In genomic region chr11:79140511-79140888, GRCm38 (mm10) we compare ENCODE assay signal across 24 mouse cellular contexts. TPM values are rescaled to one million over a fixed set of nuclear protein-coding genes. Genes with fewer than 3 reads are reported as not detected.
A peak's percentile ranks its signal among the peaks of the same experiment; 100 is the strongest.
DNase-seq lines count a peak whose midpoint lies in the region; ATAC-seq and TF ChIP-seq lines count a peak whose summit lies in the region.
"Had no signal": no experiment of that assay in that cellular context is flagged by ENCODE, and none has a peak within 500 bp of the region (broad histone marks: within the 10 kb centered on the region; RNA-seq: fewer than 3 reads in every experiment).

No protein-coding gene starts in this region.

- H3K4me1 ChIP-seq in heart, embryonic 12.5 days (replicated peaks) = peaks cover 73% of the 10 kb centered on the region
- H3K4me1 ChIP-seq in heart, embryonic 15.5 days (replicated peaks) = peaks cover 63% of the 10 kb centered on the region
- H3K4me1 ChIP-seq in lung, embryonic 14.5 days (ENCODE audit: insufficient read depth) = peaks cover 42% of the 10 kb centered on the region
- H3K4me1 ChIP-seq in bone marrow, adult 2 months (ENCODE audit: control insufficient read depth, insufficient read depth, low read length) = peaks cover 10% of the 10 kb centered on the region

- DNase-seq in heart, postnatal 25 days (ENCODE audit: low spot score) = no peak
- DNase-seq in heart, postnatal 36 days = no peak
- no peak for DNase-seq in lung, embryonic 14.5 days
- no peak for DNase-seq in lung, postnatal 14 days
- no peak for DNase-seq in thymus, postnatal 10 days (ENCODE audit: low spot score in 2 of 2)
- DNase-seq: adrenal gland, adult 8-10 months; adrenal gland, postnatal 25 days; cerebellum, adult 18-20 months; cerebellum, adult 9-10 months; cerebellum, postnatal 14 days; gastrocnemius, postnatal 10 days; gastrocnemius, postnatal 36 days; heart, postnatal 14 days; kidney, adult 18-20 months had no signal

- 0 out of 2 replicates have a peak, but pooled peaks have one; percentile 16 for TF ChIP-seq CTCF in lung, embryonic 14.5 days (IDR thresholded peaks at IDR 0.05; ENCODE audit: low read depth)
- TF ChIP-seq CTCF in bone marrow, adult 2 months (IDR thresholded peaks at IDR 0.05; ENCODE audit: control insufficient read depth, insufficient read depth, low read length) = no peak

- 88% methylated on average over 6 of the region's 6 CpGs for WGBS in heart, embryonic 12.5 days
- WGBS in heart, embryonic 15.5 days = 84% methylated on average over 6 of the region's 6 CpGs
- 87% methylated on average over 6 of the region's 6 CpGs for WGBS in lung, embryonic 14.5 days
- 81% methylated on average over 6 of the region's 6 CpGs for WGBS in bone marrow, adult 2 months

- H3K36me3 ChIP-seq in heart, embryonic 12.5 days = no peaks in the 10 kb centered on the region
- H3K36me3 ChIP-seq in heart, embryonic 15.5 days = no peaks in the 10 kb centered on the region
- no peaks in the 10 kb centered on the region for H3K36me3 ChIP-seq in lung, embryonic 14.5 days (ENCODE audit: insufficient read depth)

- TF ChIP-seq POLR2A in bone marrow, adult 2 months (IDR thresholded peaks at IDR 0.05; ENCODE audit: borderline replicate concordance, control insufficient read depth, low read depth, low read length) = no peak

- ATAC-seq in heart, embryonic 12.5 days (ENCODE audit: insufficient number of reproducible peaks, low FRiP score) = no peak
- no peak for ATAC-seq in heart, embryonic 15.5 days (replicated peaks; ENCODE audit: insufficient number of reproducible peaks, insufficient read depth, low FRiP score, low read depth)
- ATAC-seq in lung, embryonic 14.5 days (ENCODE audit: insufficient read depth) = no peak
- ATAC-seq: activated CD4-positive, CD25-positive, alpha-beta regulatory T cell, adult 4 months; CD4-positive, CD25-positive, alpha-beta regulatory T cell, adult 4 months; forebrain, embryonic 13.5 days; forebrain, embryonic 16.5 days; intestine, embryonic 16.5 days had no signal

- no peak overlapping the region for H3K4me2 ChIP-seq in heart, embryonic 12.5 days
- H3K4me2 ChIP-seq in heart, embryonic 15.5 days = no peak overlapping the region
- H3K4me2 ChIP-seq in lung, embryonic 14.5 days = no peak overlapping the region
- H3K4me2 ChIP-seq: forebrain, embryonic 13.5 days; hindbrain, embryonic 14.5 days had no signal

- intact Hi-C loops in heart, postnatal 25 days (cut with DNase I) = no loop called here
- intact Hi-C loops in heart, postnatal 36 days (cut with DNase I) = loop anchor here (5.0 kb wide), 1 partner anchor 33 kb away; no protein-coding TSS in a partner anchor

- H3K27ac ChIP-seq in heart, embryonic 12.5 days (ENCODE audit: poor library complexity, severe bottlenecking) = peak overlapping the region; percentile 69
- peak overlapping the region; percentile 70 for H3K27ac ChIP-seq in heart, embryonic 15.5 days
- no peak overlapping the region for H3K27ac ChIP-seq in lung, embryonic 14.5 days (ENCODE audit: low read depth)
- 0 out of 2 replicates have a peak overlapping the region, but pooled peaks have one; percentile 2 for H3K27ac ChIP-seq in bone marrow, adult 2 months (ENCODE audit: control insufficient read depth, insufficient read depth, low read depth, low read length, poor library complexity)
- H3K27ac ChIP-seq: forebrain, embryonic 13.5 days; hindbrain, embryonic 14.5 days had no signal

- no peak overlapping the region for H3K9ac ChIP-seq in heart, embryonic 12.5 days
- no peak overlapping the region for H3K9ac ChIP-seq in heart, embryonic 15.5 days
- H3K9ac ChIP-seq in lung, embryonic 14.5 days = no peak overlapping the region
- H3K9ac ChIP-seq: forebrain, embryonic 13.5 days; hindbrain, embryonic 14.5 days had no signal

- H3K4me3 ChIP-seq in heart, embryonic 12.5 days = no peak overlapping the region
- no peak overlapping the region for H3K4me3 ChIP-seq in heart, embryonic 15.5 days
- no peak overlapping the region for H3K4me3 ChIP-seq in lung, embryonic 14.5 days (ENCODE audit: low read depth, low read length)
- H3K4me3 ChIP-seq in bone marrow, adult 2 months (replicated peaks; ENCODE audit: control insufficient read depth, low read depth, low read length) = no peak overlapping the region
- H3K4me3 ChIP-seq: forebrain, embryonic 10.5 days; forebrain, embryonic 13.5 days had no signal

- no peaks in the 10 kb centered on the region for H3K9me3 ChIP-seq in heart, embryonic 12.5 days (replicated peaks)
- H3K9me3 ChIP-seq in heart, embryonic 15.5 days (replicated peaks) = no peaks in the 10 kb centered on the region
- H3K9me3 ChIP-seq in lung, embryonic 14.5 days (ENCODE audit: low read depth, low read length) = no peaks in the 10 kb centered on the region
- H3K9me3 ChIP-seq: forebrain, embryonic 13.5 days had no signal

- no peaks in the 10 kb centered on the region for H3K27me3 ChIP-seq in heart, embryonic 12.5 days (replicated peaks)
- H3K27me3 ChIP-seq in heart, embryonic 15.5 days = no peaks in the 10 kb centered on the region
- H3K27me3 ChIP-seq in lung, embryonic 14.5 days (ENCODE audit: insufficient read depth, low read length) = no peaks in the 10 kb centered on the region
- H3K27me3 ChIP-seq: forebrain, embryonic 13.5 days had no signal

RNA-seq across cellular contexts. Expression of gene Ksr1, which starts 5.7 kb away (rescaled TPM):
- polyA plus RNA-seq in heart, embryonic 12.5 days (2016; fragmentation: Nextera tagmentation; extraction: Ambion mirVana) = 3.3 and 3.5 TPM in 2 replicates
- 1 to 10 TPM; 7.3 TPM for total RNA-seq in heart, postnatal 25 days (2021)
- 3.2 and 4.1 TPM in 2 replicates for polyA plus RNA-seq in heart, embryonic 15.5 days (2015; fragmentation: Nextera tagmentation; extraction: Ambion mirVana)
- 1 to 10 TPM; 6.6 to 6.7 TPM for total RNA-seq in heart, postnatal 36 days (2021)
- 4.0 and 5.1 TPM in 2 replicates for polyA plus RNA-seq in lung, embryonic 14.5 days (2014; fragmentation: Nextera tagmentation; extraction: Ambion mirVana)
- 6.4 and 18.2 TPM in 2 replicates for polyA plus RNA-seq in bone marrow, adult 2 months (2011; ENCODE audit: insufficient read depth, insufficient read length, low replicate concordance, missing spikeins)
